Mouse (Mus musculus): ENCODE results near the gene Lrrc59. TPM values are rescaled to one million over a fixed set of nuclear protein-coding genes. Genes with fewer than 3 reads are reported as not detected.
A peak's percentile ranks its signal among the peaks of the same experiment; 100 is the strongest.
"Not testable (repeated sequence)": the region's sequence is repeated elsewhere in the genome, so short reads cannot be mapped to it uniquely, and the experiment has no call there.

Gene Lrrc59
- polyA plus RNA-seq, 1 experiment from 2014 or later, result 132 TPM

GRCm38 (mm10) chr11:94622162-94622561, 7.4 kb upstream of the Lrrc59 start:
- WGBS, result 77% methylated on average over 2 of the region's 2 CpGs
- Histone ChIP-seq H3K9ac (no peak overlapping the region), H3K9me3 (ENCODE audit: control insufficient read depth, low read length) (no peaks in the 10 kb centered on the region), H3K4me1 (replicated peaks; ENCODE audit: control insufficient read depth, insufficient read depth, low read length) (no peaks in the 10 kb centered on the region), H3K4me2 (replicated peaks) (no peak overlapping the region), H3K4me3 (replicated peaks; ENCODE audit: low read length) (no peak overlapping the region), H3K27me3 (ENCODE audit: control insufficient read depth, insufficient read depth, low read length) (no peaks in the 10 kb centered on the region), H3K36me3 (replicated peaks; ENCODE audit: control insufficient read depth, insufficient read depth) (no peaks in the 10 kb centered on the region), H3K27ac (no peak overlapping the region)
- no peak for ATAC-seq (ENCODE audit: low FRiP score)
- no peak for DNase-seq (ENCODE audit: low spot score)

DNA sequence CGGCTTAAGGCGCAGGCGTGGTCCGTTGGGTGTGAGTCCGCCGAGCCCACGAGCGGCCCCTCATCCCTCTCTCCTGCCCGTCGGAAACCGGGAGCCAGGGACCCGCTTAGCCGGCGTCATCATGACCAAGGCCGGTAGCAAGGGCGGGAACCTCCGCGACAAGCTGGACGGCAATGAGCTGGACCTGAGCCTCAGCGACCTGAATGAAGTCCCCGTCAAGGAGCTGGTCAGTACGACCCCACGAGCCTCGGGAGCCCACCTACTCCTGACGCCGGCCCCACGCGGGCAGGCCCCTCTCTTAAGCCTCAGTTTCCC, 274 bp downstream of the Lrrc59 start:
- ATAC-seq (ENCODE audit: low FRiP score), result peak; percentile 43; the same call in 1 of the 2 replicates
- WGBS, result under 1% methylated on average over 28 of the region's 28 CpGs
- H3K9ac ChIP-seq, result peak overlapping the region; percentile 88
- peaks cover 32% of the 10 kb centered on the region for H3K36me3 ChIP-seq (replicated peaks; ENCODE audit: control insufficient read depth, insufficient read depth)
- no peak for DNase-seq (ENCODE audit: low spot score)
- peak overlapping the region; percentile 75 for H3K27ac ChIP-seq
- peak overlapping the region; percentile 87 for H3K4me3 ChIP-seq (replicated peaks; ENCODE audit: low read length)
- peaks cover 13% of the 10 kb centered on the region for H3K4me1 ChIP-seq (replicated peaks; ENCODE audit: control insufficient read depth, insufficient read depth, low read length)
- H3K4me2 ChIP-seq (replicated peaks), result peak overlapping the region; percentile 93
- H3K9me3 ChIP-seq (ENCODE audit: control insufficient read depth, low read length), result no peaks in the 10 kb centered on the region
- no peaks in the 10 kb centered on the region for H3K27me3 ChIP-seq (ENCODE audit: control insufficient read depth, insufficient read depth, low read length)

DNA sequence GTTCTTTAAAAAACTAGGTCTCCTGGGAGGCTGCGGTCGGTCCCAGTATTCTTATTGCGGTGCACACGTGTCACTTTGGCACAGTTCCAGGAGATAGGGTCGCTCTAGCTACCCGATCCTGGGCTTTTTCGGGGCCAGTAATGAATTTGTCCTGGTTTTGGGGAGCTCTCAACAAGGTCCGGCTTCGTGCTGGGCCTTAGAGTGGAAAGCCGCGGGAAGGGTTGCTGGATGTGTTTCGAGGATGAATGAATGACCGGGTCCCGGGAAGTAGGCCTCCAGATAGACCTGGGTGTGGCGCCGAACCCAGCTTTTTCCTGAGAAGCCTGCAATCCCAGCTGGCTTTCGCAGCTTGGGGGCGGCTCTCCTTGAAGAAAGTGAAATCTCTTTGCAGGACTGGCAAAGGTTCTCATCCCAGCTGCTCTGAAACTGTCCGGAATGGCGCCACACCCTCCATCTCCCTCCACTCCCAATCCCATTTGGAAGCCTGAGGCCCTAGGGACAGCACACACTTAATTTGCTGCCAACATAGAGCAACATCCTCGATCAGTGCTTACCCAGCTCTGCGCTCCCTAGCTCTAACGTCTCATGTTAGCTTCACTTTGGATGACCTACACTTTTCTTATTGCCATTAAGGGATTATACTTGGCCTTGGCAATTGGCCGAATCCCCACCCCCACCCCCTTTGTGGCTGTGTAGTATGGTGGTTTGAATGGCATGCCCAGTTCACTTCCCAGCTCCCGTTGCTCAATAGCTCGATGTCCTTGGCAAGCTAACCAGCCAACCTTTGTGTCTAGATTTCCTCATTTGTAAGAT, 838 bp downstream of the Lrrc59 start:
- Histone ChIP-seq H3K9ac (peak overlapping the region; percentile 88), H3K4me2 (replicated peaks) (peak overlapping the region; percentile 93), H3K27ac (peak overlapping the region; percentile 75), H3K27me3 (ENCODE audit: control insufficient read depth, insufficient read depth, low read length) (no peaks in the 10 kb centered on the region), H3K36me3 (replicated peaks; ENCODE audit: control insufficient read depth, insufficient read depth) (peaks cover 38% of the 10 kb centered on the region), H3K9me3 (ENCODE audit: control insufficient read depth, low read length) (no peaks in the 10 kb centered on the region), H3K4me3 (replicated peaks; ENCODE audit: low read length) (peak overlapping the region; percentile 87), H3K4me1 (replicated peaks; ENCODE audit: control insufficient read depth, insufficient read depth, low read length) (peaks cover 13% of the 10 kb centered on the region)
- WGBS, result 13% methylated on average over 26 of the region's 26 CpGs
- DNase-seq (ENCODE audit: low spot score), result peak; percentile 43
- ATAC-seq (ENCODE audit: low FRiP score), result no peak

DNA sequence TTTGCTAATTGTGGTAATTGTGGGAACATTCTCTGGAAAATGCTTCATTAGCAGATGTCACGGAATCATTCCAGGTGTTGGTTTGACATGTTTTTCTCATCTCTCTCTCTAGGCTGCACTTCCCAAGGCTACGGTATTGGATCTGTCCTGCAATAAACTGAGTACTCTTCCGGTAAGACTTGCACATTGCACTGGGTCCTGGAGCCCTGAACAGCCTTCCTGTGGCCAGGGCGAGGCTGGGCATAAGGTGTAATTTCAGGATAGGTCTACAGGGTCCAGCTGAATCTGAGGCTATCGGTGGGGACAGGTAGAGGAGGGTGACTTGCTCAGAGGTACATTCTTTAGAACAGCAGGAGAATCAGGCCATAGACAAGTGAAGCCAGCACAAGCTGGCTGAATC, 2.4 kb downstream of the Lrrc59 start:
- ATAC-seq (ENCODE audit: low FRiP score) (no peak), DNase-seq (ENCODE audit: low spot score) (no peak)
- no peak overlapping the region for H3K4me3 ChIP-seq (replicated peaks; ENCODE audit: low read length)
- no peaks in the 10 kb centered on the region for H3K9me3 ChIP-seq (ENCODE audit: control insufficient read depth, low read length)
- peaks cover 13% of the 10 kb centered on the region for H3K4me1 ChIP-seq (replicated peaks; ENCODE audit: control insufficient read depth, insufficient read depth, low read length)
- H3K36me3 ChIP-seq (replicated peaks; ENCODE audit: control insufficient read depth, insufficient read depth), result peaks cover 53% of the 10 kb centered on the region
- no peaks in the 10 kb centered on the region for H3K27me3 ChIP-seq (ENCODE audit: control insufficient read depth, insufficient read depth, low read length)
- H3K4me2 ChIP-seq (replicated peaks), result no peak overlapping the region
- no peak overlapping the region for H3K27ac ChIP-seq
- WGBS, result 98% methylated on average over 5 of the region's 5 CpGs
- no peak overlapping the region for H3K9ac ChIP-seq

DNA sequence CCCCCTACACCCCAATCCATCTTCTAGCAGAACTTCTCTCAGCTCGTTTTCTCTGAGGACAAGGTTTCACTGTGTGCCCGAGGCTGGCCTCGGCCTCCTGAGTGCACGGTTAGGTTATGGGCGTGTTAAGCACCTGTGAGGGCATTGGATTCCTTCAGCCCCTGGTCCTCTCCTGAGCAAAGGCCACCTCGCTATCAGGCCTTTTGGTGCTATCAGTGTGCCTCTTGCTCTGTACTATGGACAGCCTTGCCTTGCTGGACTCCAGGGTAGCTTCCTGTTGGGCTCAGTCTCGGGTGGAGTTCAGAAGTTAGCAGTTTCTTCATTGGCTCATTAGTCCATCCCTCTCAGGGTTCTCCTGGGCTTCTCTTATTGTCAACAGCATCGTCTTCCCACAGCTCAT, 3.4 kb downstream of the Lrrc59 start:
- ATAC-seq (ENCODE audit: low FRiP score), result no peak
- peaks cover 13% of the 10 kb centered on the region for H3K4me1 ChIP-seq (replicated peaks; ENCODE audit: control insufficient read depth, insufficient read depth, low read length)
- H3K27ac ChIP-seq, result no peak overlapping the region
- peaks cover 63% of the 10 kb centered on the region for H3K36me3 ChIP-seq (replicated peaks; ENCODE audit: control insufficient read depth, insufficient read depth)
- DNase-seq (ENCODE audit: low spot score), result no peak
- no peaks in the 10 kb centered on the region for H3K9me3 ChIP-seq (ENCODE audit: control insufficient read depth, low read length)
- no peaks in the 10 kb centered on the region for H3K27me3 ChIP-seq (ENCODE audit: control insufficient read depth, insufficient read depth, low read length)
- H3K9ac ChIP-seq, result no peak overlapping the region
- H3K4me2 ChIP-seq (replicated peaks), result no peak overlapping the region
- 91% methylated on average over 8 of the region's 8 CpGs for WGBS
- H3K4me3 ChIP-seq (replicated peaks; ENCODE audit: low read length), result no peak overlapping the region

DNA sequence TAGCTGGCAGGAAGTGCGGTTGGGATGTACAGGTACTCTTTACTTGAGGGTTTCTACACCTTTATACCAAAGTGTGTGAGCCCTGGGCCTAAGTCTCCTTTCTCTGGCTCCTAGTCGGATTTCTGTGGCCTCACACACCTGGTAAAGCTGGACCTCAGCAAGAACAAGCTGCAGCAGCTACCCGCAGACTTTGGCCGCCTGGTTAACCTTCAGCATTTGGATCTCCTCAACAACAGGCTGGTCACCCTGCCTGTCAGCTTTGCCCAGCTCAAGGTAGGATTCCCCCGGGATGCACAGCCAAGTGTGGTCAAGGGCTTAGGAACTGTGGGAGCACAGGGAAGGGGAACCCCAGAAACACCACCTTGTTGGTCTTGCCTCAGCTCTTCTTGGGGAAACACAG, 4.9 kb downstream of the Lrrc59 start:
- ATAC-seq (ENCODE audit: low FRiP score), result no peak
- WGBS, result 88% methylated on average over 5 of the region's 5 CpGs

DNA sequence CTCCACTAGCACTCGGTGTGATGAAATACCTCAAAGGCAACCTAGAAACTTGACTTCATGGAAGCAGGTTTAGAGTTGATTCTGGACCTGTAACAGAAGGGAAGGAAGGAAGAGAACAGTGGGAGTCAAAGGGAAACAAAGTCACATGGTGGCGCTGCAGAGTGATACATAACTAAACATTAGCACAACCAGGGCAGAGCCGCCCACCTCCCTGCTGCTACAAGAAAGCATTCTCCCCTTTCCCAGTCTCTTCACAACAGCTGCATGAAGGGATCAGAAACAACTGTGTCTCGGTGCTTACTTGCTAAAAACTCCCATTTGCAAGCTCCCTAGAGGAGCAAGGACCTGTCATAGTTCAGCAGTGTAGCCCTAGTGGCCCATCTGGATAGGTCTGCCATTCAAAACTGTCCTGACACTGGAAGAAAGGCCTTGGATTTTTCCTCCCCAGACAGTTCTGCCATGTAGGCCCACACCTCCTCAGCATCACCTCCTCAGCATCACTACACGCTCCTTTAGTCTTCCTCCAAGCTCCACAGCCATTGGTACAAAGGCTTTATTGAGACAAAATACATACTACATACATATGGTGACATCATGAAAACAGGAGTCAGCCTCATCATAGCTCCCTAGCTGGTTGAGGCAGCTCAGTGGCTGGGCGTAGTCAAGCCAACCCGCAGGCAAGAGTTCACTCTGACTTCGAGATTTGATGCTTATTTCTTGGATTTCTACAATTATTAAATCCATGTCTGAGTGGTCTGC, 15.1 kb downstream of the Lrrc59 start:
- 88% methylated on average over 8 of the region's 8 CpGs for WGBS
- Histone ChIP-seq H3K9me3 (ENCODE audit: control insufficient read depth, low read length) (no peaks in the 10 kb centered on the region), H3K4me1 (replicated peaks; ENCODE audit: control insufficient read depth, insufficient read depth, low read length) (no peaks in the 10 kb centered on the region), H3K36me3 (replicated peaks; ENCODE audit: control insufficient read depth, insufficient read depth) (peaks cover 79% of the 10 kb centered on the region), H3K4me2 (replicated peaks) (no peak overlapping the region), H3K9ac (no peak overlapping the region), H3K27ac (no peak overlapping the region), H3K4me3 (replicated peaks; ENCODE audit: low read length) (no peak overlapping the region), H3K27me3 (ENCODE audit: control insufficient read depth, insufficient read depth, low read length) (no peaks in the 10 kb centered on the region)
- DNase-seq (ENCODE audit: low spot score) (no peak), ATAC-seq (ENCODE audit: low FRiP score) (no peak)

More for the DNA sequence above, 4.9 kb downstream of the Lrrc59 start:
- H3K36me3 ChIP-seq (replicated peaks; ENCODE audit: control insufficient read depth, insufficient read depth), result peaks cover 78% of the 10 kb centered on the region
- no peak overlapping the region for H3K9ac ChIP-seq
- no peak for DNase-seq (ENCODE audit: low spot score)
- H3K4me1 ChIP-seq (replicated peaks; ENCODE audit: control insufficient read depth, insufficient read depth, low read length), result peaks cover 13% of the 10 kb centered on the region
- no peak overlapping the region for H3K4me2 ChIP-seq (replicated peaks)
- no peak overlapping the region for H3K27ac ChIP-seq
- H3K4me3 ChIP-seq (replicated peaks; ENCODE audit: low read length), result no peak overlapping the region
- no peaks in the 10 kb centered on the region for H3K27me3 ChIP-seq (ENCODE audit: control insufficient read depth, insufficient read depth, low read length)
- no peaks in the 10 kb centered on the region for H3K9me3 ChIP-seq (ENCODE audit: control insufficient read depth, low read length)

- ATAC-seq (ENCODE audit: low FRiP score), result no peak
- Histone ChIP-seq H3K4me3 (replicated peaks; ENCODE audit: low read length) (no peak overlapping the region), H3K9me3 (ENCODE audit: control insufficient read depth, low read length) (no peaks in the 10 kb centered on the region), H3K4me1 (replicated peaks; ENCODE audit: control insufficient read depth, insufficient read depth, low read length) (no peaks in the 10 kb centered on the region), H3K27ac (no peak overlapping the region), H3K27me3 (ENCODE audit: control insufficient read depth, insufficient read depth, low read length) (no peaks in the 10 kb centered on the region), H3K4me2 (replicated peaks) (no peak overlapping the region), H3K36me3 (replicated peaks; ENCODE audit: control insufficient read depth, insufficient read depth) (peaks cover 61% of the 10 kb centered on the region), H3K9ac (no peak overlapping the region)
- 92% methylated on average over 4 of the region's 4 CpGs for WGBS
- no peak for DNase-seq (ENCODE audit: low spot score)
Measured at GRCm38 (mm10) chr11:94646457-94646856, 16.9 kb downstream of the Lrrc59 start.

GRCm38 (mm10) chr11:94651241-94651640, 21.7 kb downstream of the Lrrc59 start:
- not testable (repeated sequence) for H3K4me2 ChIP-seq (replicated peaks); H3K9me3 ChIP-seq (ENCODE audit: control insufficient read depth, low read length); H3K27ac ChIP-seq; H3K9ac ChIP-seq; ATAC-seq (ENCODE audit: low FRiP score); DNase-seq (ENCODE audit: low spot score); H3K4me3 ChIP-seq (replicated peaks; ENCODE audit: low read length); H3K27me3 ChIP-seq (ENCODE audit: control insufficient read depth, insufficient read depth, low read length)
- WGBS, result 98% methylated on average over 5 of the region's 7 CpGs
- peaks cover 16% of the 10 kb centered on the region for H3K36me3 ChIP-seq (replicated peaks; ENCODE audit: control insufficient read depth, insufficient read depth)
- peaks cover 17% of the 10 kb centered on the region for H3K4me1 ChIP-seq (replicated peaks; ENCODE audit: control insufficient read depth, insufficient read depth, low read length)

Measured in hindbrain, embryonic 14.5 days (tissue).